Mouse (Mus musculus): Measurements from ENCODE around the gene Gm20715.

GRCm38 (mm10) chr7:6386995-6387394, 23.1 kb upstream of the Gm20715 start:
- TF ChIP-seq CTCF (IDR thresholded peaks at IDR 0.05; ENCODE audit: control insufficient read depth, insufficient read depth, low read length) (no peak), POLR2A (IDR thresholded peaks at IDR 0.05; ENCODE audit: borderline replicate concordance, control insufficient read depth, low read depth, low read length) (no peak)
